Mouse (Mus musculus) liver, postnatal 0 days (tissue): ENCODE measurements at regions not wholly inside any gene's neighbourhood (a gene's known extent, or its start where the extent isn't known, plus 50 kb on each side); places are given as distances from the start of the nearest gene placed in this dataset.

Source experiments
- ATAC-seq: fragments of 200-750 bp; cut with Nextera tagmentation; 2 replicates; pipeline ENCODE4 v1.8.0; 2017; ENCODE audit warnings: mild to moderate bottlenecking, moderate library complexity
- DNase-seq: peaks from one replicate; pipeline ENCODE4 v3.0.0-alpha.2; 2016
- H3K27ac ChIP-seq: fragments of 300-500 bp; sonication (generic); 2 replicates; pipeline ENCODE4 v1.5.1; 2014; ENCODE audit warnings: antibody characterized with exemption, moderate library complexity, mild to moderate bottlenecking, low read depth
- H3K27me3 ChIP-seq: fragments of 300-500 bp; sonication (generic); 2 replicates; pipeline ENCODE4 v1.6.1; 2014; ENCODE audit warnings: low read length, control low read depth, mixed read lengths; ENCODE audit not compliant: insufficient read depth
- H3K36me3 ChIP-seq: fragments of 300-500 bp; sonication (generic); replicated peaks from 2 replicates; pipeline ENCODE4 v1.6.1; 2014; ENCODE audit warnings: mild to moderate bottlenecking, control low read depth, low read length, moderate library complexity, mixed read lengths; ENCODE audit not compliant: insufficient read depth
- H3K4me1 ChIP-seq: fragments of 300-500 bp; sonication (generic); 2 replicates; pipeline ENCODE4 v1.6.1; 2014; ENCODE audit warnings: antibody characterized with exemption, mild to moderate bottlenecking, control low read depth; ENCODE audit not compliant: insufficient read depth
- H3K4me2 ChIP-seq: fragments of 300-500 bp; sonication (generic); 2 replicates; pipeline ENCODE4 v1.6.1; 2014; ENCODE audit warnings: low read depth, mild to moderate bottlenecking, low read length, moderate library complexity, mixed read lengths
- H3K4me3 ChIP-seq: fragments of 300-500 bp; sonication (generic); 2 replicates; pipeline ENCODE4 v1.5.1; 2014; ENCODE audit warnings: low read depth, low read length
- H3K9ac ChIP-seq: fragments of 300-500 bp; sonication (generic); replicated peaks from 2 replicates; pipeline ENCODE4 v1.6.1; 2014; ENCODE audit warnings: mild to moderate bottlenecking, moderate library complexity
- H3K9me3 ChIP-seq: fragments of 300-500 bp; sonication (generic); 2 replicates; pipeline ENCODE4 v1.6.1; 2016; ENCODE audit warnings: mild to moderate bottlenecking, control low read depth, low read length, mixed read lengths
- CTCF ChIP-seq: sonication (generic); IDR thresholded peaks from 2 replicates; pipeline ENCODE4 v1.5.1; 2016; ENCODE audit warnings: antibody characterized with exemption, low read depth
- EP300 ChIP-seq: IDR thresholded peaks from 2 replicates; pipeline ENCODE4 v1.6.1; 2016; ENCODE audit warnings: antibody characterized with exemption, low read depth, mild to moderate bottlenecking
- WGBS: fragments of 180-500 bp; shearing (Covaris S2); extraction: QIAGEN DNeasy Blood & Tissue Kit; methylation state at CpG from one replicate; pipeline ENCODE4 v1.1.7; 2014; ENCODE audit not compliant: insufficient replicate concordance; 5-methylcytosine and 5-hydroxymethylcytosine counted together

DNA sequence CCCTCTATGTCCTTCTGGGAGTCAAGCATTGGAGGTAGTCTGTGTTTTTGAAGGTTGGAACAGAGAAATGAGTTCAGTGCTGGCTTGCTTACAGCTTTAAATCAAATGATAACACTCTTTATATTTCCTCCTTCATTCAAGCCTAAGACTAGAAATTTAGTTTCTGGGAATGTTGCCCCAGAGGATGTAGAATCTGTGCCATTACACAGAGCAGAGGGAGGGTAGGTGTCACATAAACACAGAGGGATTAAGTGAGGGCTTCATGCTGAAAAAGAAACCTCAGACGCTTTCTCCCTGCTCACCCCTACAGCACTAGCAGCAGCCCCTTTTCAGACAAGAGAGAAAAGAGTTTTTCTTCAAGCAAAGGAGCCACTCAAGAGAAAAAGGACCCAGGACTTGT lies 232.9 kb downstream of the 9330182O14Rik start:
- Histone ChIP-seq H3K4me2 (no peak overlapping the region), H3K27ac (no peak overlapping the region), H3K4me3 (no peak overlapping the region), H3K9ac (no peak overlapping the region), H3K9me3 (no peaks in the 10 kb centered on the region), H3K36me3 (no peaks in the 10 kb centered on the region), H3K27me3 (no peaks in the 10 kb centered on the region), H3K4me1 (no peaks in the 10 kb centered on the region)
- no peak for DNase-seq
- WGBS = 70% methylated on average over 1 of the region's 1 CpGs
- TF ChIP-seq CTCF (no peak), EP300 (no peak)
- ATAC-seq = no peak

DNA sequence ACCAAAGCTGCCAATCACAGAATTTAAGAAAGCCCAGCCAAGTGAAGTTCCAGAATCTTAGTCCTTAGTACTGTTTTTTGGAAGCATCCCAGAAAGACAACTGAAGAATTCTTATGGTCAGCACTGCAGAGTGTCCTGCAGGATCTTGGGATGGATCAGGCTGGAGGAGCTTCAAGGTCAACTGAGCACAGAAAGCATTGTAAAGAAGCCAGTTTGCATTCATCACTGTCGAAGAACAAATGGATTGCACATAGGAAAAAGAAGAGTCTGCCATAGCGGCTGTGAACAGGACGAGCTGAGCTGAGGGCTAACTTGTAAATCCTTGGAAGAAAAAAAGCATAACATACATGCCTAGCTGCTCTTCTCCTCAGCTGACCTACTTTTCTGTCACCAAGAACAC lies 234.6 kb downstream of the 9330182O14Rik start:
- no peaks in the 10 kb centered on the region for H3K4me1 ChIP-seq
- no peak overlapping the region for H3K4me2 ChIP-seq
- no peaks in the 10 kb centered on the region for H3K9me3 ChIP-seq
- H3K4me3 ChIP-seq = no peak overlapping the region
- H3K27ac ChIP-seq = no peak overlapping the region
- no peaks in the 10 kb centered on the region for H3K27me3 ChIP-seq
- no peak overlapping the region for H3K9ac ChIP-seq
- H3K36me3 ChIP-seq = no peaks in the 10 kb centered on the region
- no peak for DNase-seq
- no peak for ATAC-seq
- TF ChIP-seq EP300 (no peak), CTCF (no peak)
- 68% methylated on average over 3 of the region's 3 CpGs for WGBS

DNA sequence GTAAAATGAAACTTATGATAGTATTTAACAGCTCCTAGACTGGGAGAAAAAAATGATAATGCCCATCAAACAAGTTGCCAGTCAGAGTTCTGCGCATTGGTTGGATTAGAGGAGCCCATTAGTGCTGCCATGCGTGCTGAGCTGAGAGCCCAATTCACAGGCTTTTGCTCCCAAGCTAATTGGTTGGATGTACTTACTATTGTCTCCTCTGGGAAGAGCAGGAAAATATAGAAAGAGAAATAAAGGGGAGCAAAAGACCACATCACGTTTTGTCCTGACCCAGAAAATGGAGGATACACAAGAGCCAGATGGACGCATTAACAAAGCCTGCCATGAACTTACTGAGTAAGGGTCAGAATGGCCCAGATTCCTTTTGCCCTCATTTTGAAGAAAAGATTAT lies 237.3 kb downstream of the 9330182O14Rik start:
- ATAC-seq = no peak
- H3K9ac ChIP-seq = no peak overlapping the region
- H3K4me1 ChIP-seq = no peaks in the 10 kb centered on the region
- WGBS = 83% methylated on average over 4 of the region's 4 CpGs
- H3K4me3 ChIP-seq = no peak overlapping the region
- H3K9me3 ChIP-seq = no peaks in the 10 kb centered on the region
- no peak for DNase-seq
- no peaks in the 10 kb centered on the region for H3K36me3 ChIP-seq
- TF ChIP-seq CTCF (no peak), EP300 (no peak)
- H3K27me3 ChIP-seq = no peaks in the 10 kb centered on the region
- H3K27ac ChIP-seq = no peak overlapping the region
- no peak overlapping the region for H3K4me2 ChIP-seq

DNA sequence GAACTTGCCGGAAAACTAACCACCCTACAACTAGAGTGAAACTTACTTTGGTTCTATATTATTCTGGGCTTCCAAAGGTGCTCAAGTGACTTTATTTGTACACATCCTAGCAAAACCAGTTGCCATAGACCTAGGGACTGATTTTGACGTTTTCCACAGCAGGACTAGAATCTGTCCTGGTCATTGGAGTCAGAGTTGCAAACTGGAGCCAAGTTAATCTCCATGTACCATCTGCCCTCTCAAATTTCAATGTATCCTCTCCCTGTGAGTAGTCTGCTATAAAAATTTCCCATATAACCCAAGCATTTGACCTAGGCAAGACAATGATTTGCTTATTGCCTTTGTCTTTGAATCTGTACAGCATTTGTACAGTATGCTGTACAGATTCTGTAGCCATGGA lies 252.4 kb downstream of the 9330182O14Rik start:
- TF ChIP-seq CTCF (no peak), EP300 (no peak)
- H3K9ac ChIP-seq = no peak overlapping the region
- WGBS = 63% methylated on average over 2 of the region's 2 CpGs
- H3K9me3 ChIP-seq = no peaks in the 10 kb centered on the region
- no peak overlapping the region for H3K27ac ChIP-seq
- ATAC-seq (no peak), DNase-seq (no peak)
- no peaks in the 10 kb centered on the region for H3K4me1 ChIP-seq
- no peaks in the 10 kb centered on the region for H3K27me3 ChIP-seq
- no peaks in the 10 kb centered on the region for H3K36me3 ChIP-seq
- H3K4me3 ChIP-seq = no peak overlapping the region
- H3K4me2 ChIP-seq = no peak overlapping the region

DNA sequence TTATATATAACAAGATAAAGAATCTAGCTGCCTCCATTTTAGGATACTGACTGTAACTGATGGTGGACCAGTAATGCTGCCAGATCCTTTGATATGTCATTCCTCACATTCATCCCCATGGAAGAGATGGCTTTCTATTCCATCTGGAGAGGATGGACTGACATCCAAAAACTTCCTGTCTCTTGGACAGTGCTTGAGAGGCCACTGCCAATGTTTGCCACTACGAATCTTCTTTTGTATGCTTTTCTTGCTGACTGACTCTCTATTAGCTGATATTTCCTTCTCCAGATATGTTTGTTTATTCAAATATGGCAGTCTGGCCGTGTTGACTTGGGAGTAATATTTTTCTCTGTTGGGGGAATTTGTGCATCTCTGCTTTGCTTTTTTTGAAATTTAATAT lies 253.6 kb downstream of the 9330182O14Rik start:
- WGBS = 56% methylated on average over 2 of the region's 2 CpGs
- no peak for DNase-seq

DNA sequence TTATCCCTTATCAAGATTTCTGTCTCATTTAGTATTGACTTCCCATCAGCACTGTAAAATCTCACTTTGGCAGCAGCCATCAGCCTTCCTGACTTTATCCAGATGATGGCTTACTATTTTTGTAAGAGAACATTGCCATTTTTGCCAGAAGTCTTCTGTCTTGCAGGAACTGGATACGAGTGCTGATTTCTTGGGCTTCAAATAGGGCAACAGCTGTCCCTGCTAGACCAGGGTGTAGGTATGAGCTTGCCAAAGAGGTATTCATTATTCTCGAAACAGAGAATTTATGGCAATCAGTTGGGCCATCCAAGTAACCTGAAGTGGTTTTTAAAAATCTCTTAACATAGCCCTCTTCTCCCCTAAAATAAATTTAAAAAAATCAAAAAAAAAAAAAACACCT lies 254.6 kb downstream of the 9330182O14Rik start:
- H3K4me2 ChIP-seq = no peak overlapping the region
- DNase-seq (no peak), ATAC-seq (no peak)
- no peaks in the 10 kb centered on the region for H3K4me1 ChIP-seq
- H3K4me3 ChIP-seq = no peak overlapping the region
- no peak overlapping the region for H3K27ac ChIP-seq
- TF ChIP-seq EP300 (no peak), CTCF (no peak)
- no peaks in the 10 kb centered on the region for H3K36me3 ChIP-seq
- WGBS = 76% methylated on average over 2 of the region's 2 CpGs
- H3K9ac ChIP-seq = no peak overlapping the region
- no peaks in the 10 kb centered on the region for H3K27me3 ChIP-seq
- no peaks in the 10 kb centered on the region for H3K9me3 ChIP-seq

More for the DNA sequence above, 253.6 kb downstream of the 9330182O14Rik start:
- no peak overlapping the region for H3K4me3 ChIP-seq
- H3K27me3 ChIP-seq = no peaks in the 10 kb centered on the region
- no peaks in the 10 kb centered on the region for H3K4me1 ChIP-seq
- H3K36me3 ChIP-seq = no peaks in the 10 kb centered on the region
- H3K9me3 ChIP-seq = no peaks in the 10 kb centered on the region
- H3K9ac ChIP-seq = no peak overlapping the region
- no peak overlapping the region for H3K27ac ChIP-seq
- TF ChIP-seq CTCF (no peak), EP300 (no peak)
- ATAC-seq = no peak
- no peak overlapping the region for H3K4me2 ChIP-seq

DNA sequence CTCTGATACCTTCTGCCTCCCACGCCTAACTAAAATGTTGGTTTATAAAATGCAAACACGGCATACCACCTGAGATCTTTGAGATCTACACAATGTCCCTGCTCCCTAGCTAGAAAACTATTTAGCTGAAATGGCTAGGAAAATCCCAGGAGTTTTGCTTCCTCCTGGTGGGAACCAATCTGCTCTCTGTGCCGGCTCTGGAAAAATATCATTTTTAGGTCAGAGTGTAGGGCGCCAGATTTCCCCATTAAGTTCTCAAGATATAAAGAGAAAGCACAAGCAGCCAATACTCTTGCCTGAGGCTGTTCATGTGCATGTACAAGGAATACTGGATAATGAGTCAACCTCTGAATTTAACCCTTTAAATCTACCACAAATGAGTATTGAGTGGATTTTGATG lies 301.0 kb downstream of the 9330182O14Rik start:
- no peak for DNase-seq
- H3K4me3 ChIP-seq = no peak overlapping the region
- H3K4me1 ChIP-seq = no peaks in the 10 kb centered on the region
- H3K9ac ChIP-seq = no peak overlapping the region
- no peaks in the 10 kb centered on the region for H3K27me3 ChIP-seq
- WGBS = 86% methylated on average over 4 of the region's 4 CpGs
- no peak overlapping the region for H3K4me2 ChIP-seq
- H3K27ac ChIP-seq = no peak overlapping the region
- H3K9me3 ChIP-seq = no peaks in the 10 kb centered on the region
- no peaks in the 10 kb centered on the region for H3K36me3 ChIP-seq
- no peak for ATAC-seq
- TF ChIP-seq EP300 = no peak
